Mouse (Mus musculus): ENCODE results near the gene Plcl1.

- TF ChIP-seq POLR2A (IDR thresholded peaks at IDR 0.05; ENCODE audit: insufficient read length, low read depth) (no peak), USF1 (IDR thresholded peaks at IDR 0.05; ENCODE audit: low read depth) (no peak), MYOG (IDR thresholded peaks at IDR 0.05; ENCODE audit: control insufficient read depth in 1 of 3, insufficient read depth in 1 of 3, insufficient read length in 2 of 3, low read depth in 2 of 3) (no peak), MAX (IDR thresholded peaks at IDR 0.05; ENCODE audit: low read depth) (no peak), POLR2AphosphoS2 (IDR thresholded peaks at IDR 0.05; ENCODE audit: insufficient read length, low read depth) (no peak)
Observed at GRCm38 (mm10) chr1:55410670-55411069, 4.9 kb downstream of the Plcl1 start.
